In genomic region chr12:78640086-78640485, GRCm38 (mm10) we compare ENCODE assay signal across 19 mouse cellular contexts. TPM values are rescaled to one million over a fixed set of nuclear protein-coding genes. Genes with fewer than 3 reads are reported as not detected.
DNase-seq lines count a peak whose midpoint lies in the region; ATAC-seq and TF ChIP-seq lines count a peak whose summit lies in the region.
"Had no signal": no experiment of that assay in that cellular context is flagged by ENCODE, and none has a peak within 500 bp of the region (broad histone marks: within the 10 kb centered on the region; RNA-seq: fewer than 3 reads in every experiment).

No protein-coding gene starts in this region.

- no peak for TF ChIP-seq EP300 in MEL (IDR thresholded peaks at IDR 0.05; ENCODE audit: low read depth in 1 of 2, low read length in 2 of 2)
- no peak for TF ChIP-seq EP300 in heart, postnatal 0 days (IDR thresholded peaks at IDR 0.05; ENCODE audit: low read depth)

- TF ChIP-seq CTCF in MEL (IDR thresholded peaks at IDR 0.05 in 2 of 3, conservative IDR thresholded peaks at IDR 0.05 in 1 of 3; ENCODE audit: control insufficient read depth in 1 of 3, insufficient read depth in 1 of 3, low read depth in 2 of 3, low read length in 3 of 3, poor library complexity in 1 of 3, severe bottlenecking in 1 of 3) = no peak
- TF ChIP-seq CTCF in heart, postnatal 0 days (IDR thresholded peaks at IDR 0.05; ENCODE audit: low read depth) = no peak

- no peak overlapping the region for H3K4me3 ChIP-seq in heart, embryonic 10.5 days
- no peak overlapping the region for H3K4me3 ChIP-seq in MEL (ENCODE audit: control insufficient read depth in 1 of 2, insufficient read depth in 1 of 2, low read depth in 2 of 2, low read length in 2 of 2)
- no peak overlapping the region for H3K4me3 ChIP-seq in heart, postnatal 0 days (ENCODE audit: low read depth, low read length)
- H3K4me3 ChIP-seq: embryonic facial prominence, embryonic 13.5 days; limb, embryonic 13.5 days had no signal

- ATAC-seq in heart, postnatal 0 days (ENCODE audit: insufficient read depth, low read depth) = no peak
- ATAC-seq: forebrain, embryonic 14.5 days; liver, postnatal 0 days had no signal

- DNase-seq in heart, embryonic 10.5 days (ENCODE audit: low spot score) = no peak
- DNase-seq in heart, adult 11 months = no peak
- DNase-seq in MEL (ENCODE audit: low read depth, low spot score) = no peak
- peak; percentile 15 for DNase-seq in adrenal gland, postnatal 25 days
- peak; percentile 35 for DNase-seq in heart, postnatal 0 days (ENCODE audit: low spot score)
- DNase-seq in cerebellum, adult 11 months = no peak
- DNase-seq in retina, embryonic 14.5 days (ENCODE audit: low spot score) = no peak
- DNase-seq: cerebellum, postnatal 36 days; kidney, postnatal 36 days; layer of hippocampus, postnatal 36 days; liver, postnatal 0 days; right cerebral cortex, adult 18-20 months had no signal

- no peak for TF ChIP-seq POLR2A in MEL (IDR thresholded peaks at IDR 0.05; ENCODE audit: control insufficient read depth in 1 of 2, insufficient read depth in 1 of 2, low read depth in 1 of 2, low read length in 2 of 2, poor library complexity in 1 of 2)

- H3K9me3 ChIP-seq in heart, embryonic 10.5 days = no peaks in the 10 kb centered on the region
- H3K9me3 ChIP-seq in MEL (replicated peaks; ENCODE audit: insufficient read depth, low read length) = no peaks in the 10 kb centered on the region
- H3K9me3 ChIP-seq in heart, postnatal 0 days (replicated peaks; ENCODE audit: control insufficient read depth, low read length) = no peaks in the 10 kb centered on the region
- H3K9me3 ChIP-seq: embryonic facial prominence, embryonic 13.5 days; limb, embryonic 13.5 days had no signal

- H3K27me3 ChIP-seq in heart, embryonic 10.5 days (ENCODE audit: insufficient read depth, poor library complexity, severe bottlenecking) = no peaks in the 10 kb centered on the region
- no peaks in the 10 kb centered on the region for H3K27me3 ChIP-seq in MEL (ENCODE audit: control insufficient read depth in 1 of 2, insufficient read depth in 2 of 2, low read length in 2 of 2)
- H3K27me3 ChIP-seq in heart, postnatal 0 days (ENCODE audit: control insufficient read depth, insufficient read depth, low read length) = no peaks in the 10 kb centered on the region
- H3K27me3 ChIP-seq: embryonic facial prominence, embryonic 13.5 days; limb, embryonic 13.5 days had no signal

- H3K27ac ChIP-seq in heart, embryonic 10.5 days = peak overlapping the region; percentile 60
- H3K27ac ChIP-seq in MEL (ENCODE audit: control insufficient read depth, low read depth, low read length) = no peak overlapping the region
- H3K27ac ChIP-seq in heart, postnatal 0 days (ENCODE audit: low read depth) = peak overlapping the region; percentile 73
- H3K27ac ChIP-seq: embryonic facial prominence, embryonic 13.5 days; limb, embryonic 13.5 days had no signal

- no peaks in the 10 kb centered on the region for H3K79me2 ChIP-seq in MEL (ENCODE audit: control insufficient read depth, insufficient read depth, low read length, poor library complexity)

- no peaks in the 10 kb centered on the region for H3K36me3 ChIP-seq in heart, embryonic 10.5 days
- H3K36me3 ChIP-seq in MEL (ENCODE audit: control insufficient read depth in 1 of 2, insufficient read depth in 2 of 2, low read length in 2 of 2) = peaks cover 0 to 18% of the 10 kb centered on the region in 2 experiments; a peak in 3 of 4 replicates
- no peaks in the 10 kb centered on the region for H3K36me3 ChIP-seq in heart, postnatal 0 days (replicated peaks; ENCODE audit: control insufficient read depth, insufficient read depth, low read length)
- H3K36me3 ChIP-seq: embryonic facial prominence, embryonic 13.5 days; limb, embryonic 13.5 days had no signal

- no peak for TF ChIP-seq RAD21 in MEL (IDR thresholded peaks at IDR 0.05; ENCODE audit: low read depth, low read length)

- H3K9ac ChIP-seq in MEL (ENCODE audit: control insufficient read depth, low read depth, low read length, poor library complexity, severe bottlenecking) = no peak overlapping the region
- no peak overlapping the region for H3K9ac ChIP-seq in heart, postnatal 0 days (replicated peaks; ENCODE audit: low read depth, low read length)
- H3K9ac ChIP-seq: embryonic facial prominence, embryonic 13.5 days; limb, embryonic 13.5 days; liver, postnatal 0 days had no signal

- 1% methylated on average over 2 of the region's 2 CpGs for WGBS in heart, embryonic 10.5 days
- WGBS in heart, postnatal 0 days = 7% methylated on average over 2 of the region's 2 CpGs

- H3K4me2 ChIP-seq in heart, postnatal 0 days (ENCODE audit: low read depth, low read length) = no peak overlapping the region
- H3K4me2 ChIP-seq: embryonic facial prominence, embryonic 13.5 days; limb, embryonic 13.5 days; midbrain, embryonic 11.5 days had no signal

- peaks cover 13% of the 10 kb centered on the region for H3K4me1 ChIP-seq in heart, embryonic 10.5 days
- H3K4me1 ChIP-seq in MEL (ENCODE audit: control insufficient read depth in 1 of 2, insufficient read depth in 2 of 2, low read length in 2 of 2) = peaks cover 5 to 6% of the 10 kb centered on the region in 2 experiments
- H3K4me1 ChIP-seq in heart, postnatal 0 days (ENCODE audit: control insufficient read depth, insufficient read depth) = peaks cover 12% of the 10 kb centered on the region
- H3K4me1 ChIP-seq: embryonic facial prominence, embryonic 13.5 days; limb, embryonic 13.5 days had no signal

TF ChIP-seq in MEL, 35 proteins besides CTCF, POLR2A, EP300 and RAD21:
- TF ChIP-seq CHD2 (IDR thresholded peaks at IDR 0.05; ENCODE audit: low read length) = no peak
- 0 out of 2 replicates have a peak, but pooled peaks have one; percentile 6 for TF ChIP-seq GATA1 (IDR thresholded peaks at IDR 0.05; ENCODE audit: low read depth, low read length)
- no peak for TF ChIP-seq USF1 (IDR thresholded peaks at IDR 0.05; ENCODE audit: low read depth, low read length)

RNA-seq across cellular contexts. Expression of gene Fam71d, which starts 51.2 kb away (rescaled TPM):
- polyA plus RNA-seq in heart, embryonic 10.5 days (2016; fragmentation: Nextera tagmentation; extraction: Ambion mirVana) = 0.11 TPM in 1 of 2 replicates, not detected in the other
- not detected in 2 replicates for total RNA-seq in MEL (2012; rRNA removed)
- not detected for polyA plus RNA-seq in MEL (2012; ENCODE audit: insufficient read depth in 1 of 2, insufficient read length in 2 of 2, low read depth in 1 of 2, low replicate concordance in 2 of 2, missing spikeins in 1 of 2)
- total RNA-seq in adrenal gland, postnatal 25 days (2021) = 0.39 and 0.52 TPM in 2 replicates
- total RNA-seq in heart, postnatal 0 days (2014; rRNA removed; ENCODE audit: low replicate concordance) = not detected in 2 replicates
- polyA plus RNA-seq in heart, postnatal 0 days (2015; fragmentation: Nextera tagmentation; extraction: Ambion mirVana) = 0.11 TPM in 1 of 2 replicates, not detected in the other
- total RNA-seq: gastrocnemius, adult 18-20 months; hematopoietic stem cell, adult 5-6 weeks had no signal
- polyA plus RNA-seq: embryonic facial prominence, embryonic 13.5 days; intestine, embryonic 14.5 days; limb, embryonic 13.5 days; liver, postnatal 0 days; midbrain, embryonic 11.5 days had no signal

Comparison
In these comparisons a context has a peak if more than half of its experiments do, and no peak if none do; other contexts are left out.
1. DNase-seq: peak in adrenal gland, postnatal 25 days (single experiment) and heart, postnatal 0 days (single experiment); none in heart, embryonic 10.5 days (single experiment), heart, adult 11 months (single experiment), MEL (single experiment), cerebellum, adult 11 months (single experiment) and retina, embryonic 14.5 days (single experiment).